Mouse (Mus musculus): Measurements from ENCODE around the gene Amfr. TPM values are rescaled to one million over a fixed set of nuclear protein-coding genes. Genes with fewer than 3 reads are reported as not detected.

The Amfr gene
- polyA plus RNA-seq, 1 experiment from 2014 or later = 64.7 TPM

GRCm38 (mm10) chr8:94033601-94034000 lies 21.0 kb upstream of the Amfr start:
- Histone ChIP-seq H3K9me3 (ENCODE audit: control insufficient read depth, low read length) (no peaks in the 10 kb centered on the region), H3K4me1 (ENCODE audit: control insufficient read depth, insufficient read depth, low read length) (peaks cover 31% of the 10 kb centered on the region), H3K36me3 (ENCODE audit: control insufficient read depth, insufficient read depth, low read length) (peaks cover 12% of the 10 kb centered on the region; the same call in 1 of the 2 replicates), H3K27me3 (ENCODE audit: control insufficient read depth, insufficient read depth, low read length) (no peaks in the 10 kb centered on the region), H3K27ac (ENCODE audit: low read depth, low read length) (no peak overlapping the region), H3K9ac (ENCODE audit: low read length) (no peak overlapping the region), H3K4me3 (ENCODE audit: low read depth, low read length) (no peak overlapping the region), H3K4me2 (peak overlapping the region; percentile 15; the same call in 1 of the 2 replicates)
- ATAC-seq (ENCODE audit: low FRiP score) = no peak
- DNase-seq (ENCODE audit: low spot score, missing footprints) = no peak
- 48% methylated on average over 3 of the region's 3 CpGs for WGBS

GRCm38 (mm10) chr8:94029701-94030100 lies 17.1 kb upstream of the Amfr start:
- H3K9ac ChIP-seq (ENCODE audit: low read length) = no peak overlapping the region
- ATAC-seq (ENCODE audit: low FRiP score) (no peak), DNase-seq (ENCODE audit: low spot score, missing footprints) (no peak)
- no peak overlapping the region for H3K27ac ChIP-seq (ENCODE audit: low read depth, low read length)
- H3K9me3 ChIP-seq (ENCODE audit: control insufficient read depth, low read length) = no peaks in the 10 kb centered on the region
- 95% methylated on average over 9 of the region's 9 CpGs for WGBS
- H3K4me1 ChIP-seq (ENCODE audit: control insufficient read depth, insufficient read depth, low read length) = peaks cover 14% of the 10 kb centered on the region
- H3K4me2 ChIP-seq = no peak overlapping the region
- H3K27me3 ChIP-seq (ENCODE audit: control insufficient read depth, insufficient read depth, low read length) = no peaks in the 10 kb centered on the region
- no peak overlapping the region for H3K4me3 ChIP-seq (ENCODE audit: low read depth, low read length)
- H3K36me3 ChIP-seq (ENCODE audit: control insufficient read depth, insufficient read depth, low read length) = peaks cover 20% of the 10 kb centered on the region; the same call in 1 of the 2 replicates

- Histone ChIP-seq H3K36me3 (ENCODE audit: control insufficient read depth, insufficient read depth, low read length) (peaks cover 23% of the 10 kb centered on the region), H3K9ac (ENCODE audit: low read length) (no peak overlapping the region), H3K4me2 (no peak overlapping the region), H3K9me3 (ENCODE audit: control insufficient read depth, low read length) (no peaks in the 10 kb centered on the region), H3K27me3 (ENCODE audit: control insufficient read depth, insufficient read depth, low read length) (no peaks in the 10 kb centered on the region), H3K4me3 (ENCODE audit: low read depth, low read length) (no peak overlapping the region), H3K4me1 (ENCODE audit: control insufficient read depth, insufficient read depth, low read length) (no peaks in the 10 kb centered on the region), H3K27ac (ENCODE audit: low read depth, low read length) (no peak overlapping the region)
- 95% methylated on average over 6 of the region's 6 CpGs for WGBS
- ATAC-seq (ENCODE audit: low FRiP score) (no peak), DNase-seq (ENCODE audit: low spot score, missing footprints) (no peak)
Observed at GRCm38 (mm10) chr8:94023916-94024315, 11.3 kb upstream of the Amfr start.

- peak overlapping the region; percentile 96 for H3K9ac ChIP-seq (ENCODE audit: low read length)
- ATAC-seq (ENCODE audit: low FRiP score) = no peak
- H3K36me3 ChIP-seq (ENCODE audit: control insufficient read depth, insufficient read depth, low read length) = no peaks in the 10 kb centered on the region
- H3K9me3 ChIP-seq (ENCODE audit: control insufficient read depth, low read length) = no peaks in the 10 kb centered on the region
- no peak for DNase-seq (ENCODE audit: low spot score, missing footprints)
- H3K27me3 ChIP-seq (ENCODE audit: control insufficient read depth, insufficient read depth, low read length) = no peaks in the 10 kb centered on the region
- H3K4me3 ChIP-seq (ENCODE audit: low read depth, low read length) = peak overlapping the region; percentile 92
- H3K4me2 ChIP-seq = peak overlapping the region; percentile 88
- H3K4me1 ChIP-seq (ENCODE audit: control insufficient read depth, insufficient read depth, low read length) = peaks cover 21% of the 10 kb centered on the region
- 44% methylated on average over 7 of the region's 7 CpGs for WGBS
- peak overlapping the region; percentile 90; the same call in 1 of the 2 replicates for H3K27ac ChIP-seq (ENCODE audit: low read depth, low read length)
Observed at GRCm38 (mm10) chr8:94013026-94013612, 477 bp upstream of the Amfr start.

- ATAC-seq (ENCODE audit: low FRiP score) (no peak), DNase-seq (ENCODE audit: low spot score, missing footprints) (peak; percentile 96)
- WGBS = 5% methylated on average over 48 of the region's 48 CpGs
- H3K9ac ChIP-seq (ENCODE audit: low read length) = peak overlapping the region; percentile 96
- H3K27ac ChIP-seq (ENCODE audit: low read depth, low read length) = peak overlapping the region; percentile 90; the same call in 1 of the 2 replicates
- no peaks in the 10 kb centered on the region for H3K9me3 ChIP-seq (ENCODE audit: control insufficient read depth, low read length)
- H3K36me3 ChIP-seq (ENCODE audit: control insufficient read depth, insufficient read depth, low read length) = no peaks in the 10 kb centered on the region
- peak overlapping the region; percentile 92 for H3K4me3 ChIP-seq (ENCODE audit: low read depth, low read length)
- H3K4me1 ChIP-seq (ENCODE audit: control insufficient read depth, insufficient read depth, low read length) = peaks cover 21% of the 10 kb centered on the region
- H3K27me3 ChIP-seq (ENCODE audit: control insufficient read depth, insufficient read depth, low read length) = no peaks in the 10 kb centered on the region
- peak overlapping the region; percentile 88 for H3K4me2 ChIP-seq
Observed at GRCm38 (mm10) chr8:94011076-94012012, 1.3 kb downstream of the Amfr start.

GRCm38 (mm10) chr8:94010101-94010705 lies 2.4 kb downstream of the Amfr start:
- no peak for DNase-seq (ENCODE audit: low spot score, missing footprints)
- WGBS = 38% methylated on average over 2 of the region's 2 CpGs
- Histone ChIP-seq H3K36me3 (ENCODE audit: control insufficient read depth, insufficient read depth, low read length) (no peaks in the 10 kb centered on the region), H3K27me3 (ENCODE audit: control insufficient read depth, insufficient read depth, low read length) (no peaks in the 10 kb centered on the region), H3K27ac (ENCODE audit: low read depth, low read length) (no peak overlapping the region), H3K9ac (ENCODE audit: low read length) (no peak overlapping the region), H3K4me1 (ENCODE audit: control insufficient read depth, insufficient read depth, low read length) (peaks cover 21% of the 10 kb centered on the region), H3K9me3 (ENCODE audit: control insufficient read depth, low read length) (no peaks in the 10 kb centered on the region), H3K4me2 (peak overlapping the region; percentile 9; the same call in 1 of the 2 replicates), H3K4me3 (ENCODE audit: low read depth, low read length) (no peak overlapping the region)
- no peak for ATAC-seq (ENCODE audit: low FRiP score)

GRCm38 (mm10) chr8:94009243-94009845 lies 3.3 kb downstream of the Amfr start:
- Histone ChIP-seq H3K4me3 (ENCODE audit: low read depth, low read length) (no peak overlapping the region), H3K9me3 (ENCODE audit: control insufficient read depth, low read length) (no peaks in the 10 kb centered on the region), H3K4me2 (no peak overlapping the region), H3K9ac (ENCODE audit: low read length) (no peak overlapping the region), H3K4me1 (ENCODE audit: control insufficient read depth, insufficient read depth, low read length) (peaks cover 21% of the 10 kb centered on the region), H3K27ac (ENCODE audit: low read depth, low read length) (no peak overlapping the region), H3K36me3 (ENCODE audit: control insufficient read depth, insufficient read depth, low read length) (no peaks in the 10 kb centered on the region), H3K27me3 (ENCODE audit: control insufficient read depth, insufficient read depth, low read length) (no peaks in the 10 kb centered on the region)
- no peak for ATAC-seq (ENCODE audit: low FRiP score)
- 69% methylated on average over 15 of the region's 15 CpGs for WGBS
- DNase-seq (ENCODE audit: low spot score, missing footprints) = no peak

GRCm38 (mm10) chr8:94004139-94004538 lies 8.5 kb downstream of the Amfr start:
- Histone ChIP-seq H3K4me1 (ENCODE audit: control insufficient read depth, insufficient read depth, low read length) (peaks cover 4% of the 10 kb centered on the region; the same call in 1 of the 2 replicates), H3K36me3 (ENCODE audit: control insufficient read depth, insufficient read depth, low read length) (peaks cover 6% of the 10 kb centered on the region; the same call in 1 of the 2 replicates), H3K4me3 (ENCODE audit: low read depth, low read length) (no peak overlapping the region), H3K9ac (ENCODE audit: low read length) (no peak overlapping the region), H3K27ac (ENCODE audit: low read depth, low read length) (no peak overlapping the region), H3K4me2 (no peak overlapping the region), H3K27me3 (ENCODE audit: control insufficient read depth, insufficient read depth, low read length) (no peaks in the 10 kb centered on the region), H3K9me3 (ENCODE audit: control insufficient read depth, low read length) (no peaks in the 10 kb centered on the region)
- ATAC-seq (ENCODE audit: low FRiP score) = no peak
- WGBS = 88% methylated on average over 9 of the region's 9 CpGs
- no peak for DNase-seq (ENCODE audit: low spot score, missing footprints)
